Mouse (Mus musculus) small intestine, adult 2 months (tissue): Measurements from ENCODE around the gene Srp68.

Experiments
- CTCF ChIP-seq: fragments of 200-500 bp; IDR thresholded peaks from 2 replicates; pipeline ENCODE4 v1.5.1; 2012; ENCODE audit warnings: low read depth, mild to moderate bottlenecking, control low read depth, inconsistent platforms, low read length, moderate library complexity, mixed read lengths; ENCODE audit not compliant: insufficient replicate concordance, insufficient read length; ENCODE audit errors: extremely low read depth
- POLR2A ChIP-seq: fragments of 200-500 bp; IDR thresholded peaks from 2 replicates; pipeline ENCODE4 v1.6.1; 2012; ENCODE audit warnings: low read depth, mild to moderate bottlenecking, control low read depth, inconsistent platforms, low read length, moderate library complexity

DNA sequence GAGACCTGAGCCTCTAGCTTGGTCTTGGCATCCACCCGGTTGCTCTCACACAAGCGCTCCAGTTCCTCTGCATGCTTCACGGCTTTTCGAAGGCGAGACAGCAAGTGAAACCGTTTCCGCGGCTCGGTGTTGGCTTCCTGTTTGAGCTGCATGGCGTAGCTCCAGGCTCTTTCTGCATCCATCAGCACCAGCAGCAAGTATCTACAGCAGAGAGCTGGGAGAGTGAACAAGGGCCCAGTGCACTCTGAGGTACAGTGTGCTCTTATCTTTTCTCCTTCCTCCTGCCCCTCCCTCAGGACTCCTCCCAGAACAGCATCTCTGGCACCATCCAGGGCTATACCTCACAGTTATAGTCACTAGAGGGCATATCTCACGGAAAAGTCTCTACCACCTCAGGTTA is 8.7 kb downstream of the Srp68 start:
- TF ChIP-seq CTCF (no peak), POLR2A (no peak)
